Mouse (Mus musculus) limb, embryonic 12.5 days (tissue): Measurements from ENCODE around the gene Lpp. TPM values are rescaled to one million over a fixed set of nuclear protein-coding genes. Genes with fewer than 3 reads are reported as not detected.

Experiments
- ATAC-seq: fragments of 200-750 bp; cut with Nextera tagmentation; 2 replicates; pipeline ENCODE4 v1.8.0; 2017; ENCODE audit warnings: low read depth, moderate TSS enrichment; ENCODE audit not compliant: insufficient number of reproducible peaks, insufficient read depth, low FRiP score, low TSS enrichment
- H3K27ac ChIP-seq: fragments of 300-500 bp; sonication (generic); 2 replicates; pipeline ENCODE4 v1.5.1; 2016; ENCODE audit warnings: mild to moderate bottlenecking, moderate library complexity
- H3K27me3 ChIP-seq: fragments of 300-500 bp; sonication (generic); 2 replicates; pipeline ENCODE4 v1.6.1; 2016; ENCODE audit warnings: mild to moderate bottlenecking, moderate library complexity
- H3K36me3 ChIP-seq: fragments of 300-500 bp; sonication (generic); 2 replicates; pipeline ENCODE4 v1.6.1; 2016; ENCODE audit warnings: mild to moderate bottlenecking, moderate library complexity
- H3K4me1 ChIP-seq: fragments of 300-500 bp; sonication (generic); replicated peaks from 2 replicates; pipeline ENCODE4 v1.6.1; 2016
- H3K4me2 ChIP-seq: fragments of 300-500 bp; sonication (generic); 2 replicates; pipeline ENCODE4 v1.6.1; 2016; ENCODE audit warnings: mild to moderate bottlenecking, moderate library complexity
- H3K4me3 ChIP-seq: fragments of 300-500 bp; sonication (generic); replicated peaks from 2 replicates; pipeline ENCODE4 v1.5.1; 2016; ENCODE audit warnings: mild to moderate bottlenecking
- H3K9ac ChIP-seq: fragments of 300-500 bp; sonication (generic); replicated peaks from 2 replicates; pipeline ENCODE4 v1.6.1; 2016; ENCODE audit warnings: mild to moderate bottlenecking, moderate library complexity
- H3K9me3 ChIP-seq: fragments of 300-500 bp; sonication (generic); 2 replicates; pipeline ENCODE4 v1.6.1; 2016; ENCODE audit warnings: mild to moderate bottlenecking, moderate library complexity
- WGBS: fragments of 180-500 bp; shearing (Covaris S2); methylation state at CpG from one replicate; pipeline ENCODE4 v1.1.7; 2016; 5-methylcytosine and 5-hydroxymethylcytosine counted together
- polyA plus RNA-seq: library from polyadenylated mRNA; unstranded; fragments of >200 nt; fragmentation: Nextera tagmentation; extraction: Ambion mirVana; gene quantifications from 2 replicates; pipeline ENCODE4 v1.2.1, GENCODE M21; 2016

Gene Lpp
- polyA plus RNA-seq, 1 experiment from 2014 or later: 39.4 TPM

DNA sequence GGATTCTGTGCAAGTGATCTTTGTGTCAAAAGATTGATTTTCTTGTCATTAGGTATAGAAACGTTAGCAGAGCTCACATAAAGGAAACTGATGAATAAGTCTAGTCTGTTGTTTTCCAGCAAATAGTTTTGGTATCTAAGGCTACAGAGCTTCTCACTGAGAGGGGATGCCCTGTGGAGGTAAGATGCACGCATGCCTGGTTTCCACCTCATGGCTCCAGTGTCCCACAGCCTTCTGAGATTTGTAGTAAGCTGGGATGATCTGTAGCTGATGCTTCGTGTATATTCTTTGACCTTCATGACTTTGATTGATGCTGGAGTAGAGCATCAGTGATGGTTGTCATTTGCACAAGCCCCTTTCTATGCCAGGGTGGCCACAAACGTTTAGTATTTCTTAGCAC lies 414.3 kb downstream of the Lpp start:
- ATAC-seq: no peak
- WGBS: 78% methylated on average over 4 of the region's 4 CpGs
- no peaks in the 10 kb centered on the region for H3K36me3 ChIP-seq
- H3K27ac ChIP-seq: no peak overlapping the region
- no peaks in the 10 kb centered on the region for H3K4me1 ChIP-seq
- H3K9ac ChIP-seq: no peak overlapping the region
- H3K9me3 ChIP-seq: no peaks in the 10 kb centered on the region
- H3K4me3 ChIP-seq: no peak overlapping the region
- H3K27me3 ChIP-seq: no peaks in the 10 kb centered on the region
- no peak overlapping the region for H3K4me2 ChIP-seq

DNA sequence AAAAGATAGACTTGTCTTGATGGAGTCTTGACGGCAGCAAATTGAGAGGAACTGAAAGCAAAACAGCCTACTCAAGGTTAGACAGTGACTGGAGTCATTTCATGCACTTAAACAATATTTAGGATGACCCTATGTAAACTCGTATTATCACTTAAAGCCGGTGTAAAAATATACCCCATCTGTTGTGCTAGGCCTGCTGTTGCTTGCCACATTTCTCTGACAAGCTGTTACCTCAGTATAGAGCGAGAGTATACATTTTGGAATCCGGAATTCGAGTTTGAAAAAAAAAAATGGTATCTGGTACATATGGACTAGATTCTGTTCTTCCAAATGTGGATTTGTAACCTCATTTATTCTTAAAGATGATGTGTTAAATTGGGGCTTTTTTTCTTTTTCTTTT lies 416.5 kb downstream of the Lpp start:
- H3K27me3 ChIP-seq: no peaks in the 10 kb centered on the region
- H3K4me1 ChIP-seq: no peaks in the 10 kb centered on the region
- whole genome bisulfite sequencing: 90% methylated on average over 6 of the region's 6 CpGs
- H3K9me3 ChIP-seq: no peaks in the 10 kb centered on the region
- no peak overlapping the region for H3K4me2 ChIP-seq
- H3K4me3 ChIP-seq: no peak overlapping the region
- ATAC-seq: no peak
- H3K27ac ChIP-seq: no peak overlapping the region
- H3K9ac ChIP-seq: no peak overlapping the region
- H3K36me3 ChIP-seq: no peaks in the 10 kb centered on the region

DNA sequence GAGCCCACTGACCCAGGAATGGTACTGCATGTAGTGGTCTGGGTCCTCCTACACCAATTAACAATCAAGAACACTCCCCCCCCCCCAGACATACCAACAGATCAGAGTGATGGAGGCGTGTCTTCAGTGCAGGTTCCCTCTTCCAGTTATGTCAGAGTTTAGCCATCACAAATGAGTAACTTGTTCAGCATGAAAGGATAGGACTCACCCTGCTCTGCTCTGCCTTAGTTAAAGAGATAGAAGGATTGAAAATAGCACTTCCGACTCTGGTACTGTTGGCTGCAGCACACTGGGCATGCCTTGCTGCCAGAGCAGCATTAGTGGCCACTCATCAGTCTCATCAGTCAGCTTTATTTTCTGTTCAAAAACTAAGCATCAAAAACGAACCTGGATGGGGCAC lies 423.3 kb downstream of the Lpp start:
- no peaks in the 10 kb centered on the region; the same call in 1 of the 2 replicates for H3K36me3 ChIP-seq
- H3K4me1 ChIP-seq: no peaks in the 10 kb centered on the region
- H3K4me3 ChIP-seq: no peak overlapping the region
- H3K9ac ChIP-seq: no peak overlapping the region
- no peak for ATAC-seq
- H3K27ac ChIP-seq: no peak overlapping the region
- H3K4me2 ChIP-seq: no peak overlapping the region
- no peaks in the 10 kb centered on the region for H3K27me3 ChIP-seq
- 78% methylated on average over 3 of the region's 3 CpGs for WGBS
- H3K9me3 ChIP-seq: no peaks in the 10 kb centered on the region

DNA sequence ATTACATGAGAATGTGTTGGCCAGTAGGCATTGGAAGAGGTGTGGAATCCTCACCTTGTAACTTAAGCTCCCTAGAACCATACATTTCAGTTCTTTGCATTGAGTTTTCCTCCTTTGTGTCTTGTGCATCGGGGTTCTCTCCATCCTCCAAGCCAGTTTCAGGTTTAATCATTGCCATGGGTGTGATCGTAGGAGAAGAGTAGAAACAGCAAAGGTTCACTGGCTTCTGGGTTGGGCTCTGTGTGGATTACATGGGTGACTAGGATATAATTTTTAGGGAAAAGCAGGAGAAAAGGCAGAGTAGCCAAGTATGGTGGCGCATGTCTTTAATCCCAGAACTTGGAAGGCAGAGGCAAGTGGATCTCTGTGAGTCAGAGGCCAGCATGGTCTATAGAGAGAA lies 424.1 kb downstream of the Lpp start:
- 93% methylated on average over 3 of the region's 3 CpGs for WGBS
- Histone ChIP-seq H3K4me3 (no peak overlapping the region), H3K27me3 (no peaks in the 10 kb centered on the region), H3K27ac (no peak overlapping the region), H3K4me2 (no peak overlapping the region), H3K9ac (no peak overlapping the region), H3K9me3 (no peaks in the 10 kb centered on the region), H3K4me1 (no peaks in the 10 kb centered on the region), H3K36me3 (no peaks in the 10 kb centered on the region; the same call in 1 of the 2 replicates)
- ATAC-seq: no peak

DNA sequence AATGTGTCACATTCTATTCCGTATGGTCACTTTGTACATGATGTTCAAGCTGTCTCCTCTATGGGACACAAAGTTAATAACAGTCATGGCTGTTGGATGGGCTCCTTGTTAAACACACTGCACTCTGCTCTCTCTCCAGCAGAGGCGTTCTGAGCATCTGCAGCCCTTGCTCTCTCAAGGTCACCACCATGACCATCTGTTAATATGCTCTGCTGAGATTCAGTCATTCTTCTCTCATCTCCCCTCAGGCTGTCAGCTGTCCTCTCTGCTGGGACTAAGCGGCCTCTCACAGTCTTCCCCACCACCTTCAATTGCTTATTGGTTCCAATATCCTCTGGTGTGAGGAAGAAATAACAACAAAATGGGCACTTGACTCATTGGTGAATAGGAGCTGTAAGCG lies 425.8 kb downstream of the Lpp start:
- no peaks in the 10 kb centered on the region; the same call in 1 of the 2 replicates for H3K36me3 ChIP-seq
- no peak overlapping the region for H3K4me2 ChIP-seq
- H3K4me1 ChIP-seq: no peaks in the 10 kb centered on the region
- H3K9me3 ChIP-seq: no peaks in the 10 kb centered on the region
- no peak overlapping the region for H3K4me3 ChIP-seq
- H3K27ac ChIP-seq: no peak overlapping the region
- H3K9ac ChIP-seq: no peak overlapping the region
- H3K27me3 ChIP-seq: no peaks in the 10 kb centered on the region
- WGBS: 77% methylated on average over 4 of the region's 4 CpGs
- no peak for ATAC-seq

DNA sequence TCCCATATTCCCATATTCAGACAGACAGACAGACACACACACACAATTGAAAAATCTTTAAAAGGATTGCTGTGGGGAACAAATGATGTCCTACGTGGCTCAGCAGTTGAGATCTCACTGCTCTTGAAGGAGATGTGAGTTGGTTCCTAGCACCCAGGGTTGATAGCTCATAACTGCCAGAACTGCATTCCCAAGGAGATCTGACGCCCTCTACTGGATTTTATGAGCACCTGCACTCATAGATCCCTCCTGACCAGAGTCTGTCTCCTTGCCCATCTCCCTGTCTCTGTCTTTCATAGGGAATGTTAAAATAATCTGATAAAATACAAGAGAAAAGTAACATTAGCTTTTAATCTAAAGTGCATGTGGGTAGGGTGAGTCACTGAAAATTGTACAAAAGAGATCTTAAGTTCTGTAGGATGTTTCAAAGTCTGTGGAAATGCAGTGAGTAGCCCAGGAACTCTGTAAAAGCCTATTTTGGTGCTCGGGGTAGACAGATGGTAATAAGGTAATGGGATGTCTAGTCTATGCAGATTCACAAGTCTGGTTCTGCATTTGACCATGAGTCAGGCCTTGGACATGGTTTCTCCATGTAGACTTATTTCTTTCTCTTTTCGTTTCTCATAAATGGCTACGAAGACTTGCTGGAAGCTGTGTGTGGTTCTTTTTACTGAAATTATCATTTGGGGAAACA lies 429.0 kb downstream of the Lpp start:
- Histone ChIP-seq H3K27ac (no peak overlapping the region), H3K9me3 (no peaks in the 10 kb centered on the region), H3K36me3 (no peaks in the 10 kb centered on the region; the same call in 1 of the 2 replicates), H3K9ac (no peak overlapping the region), H3K4me2 (no peak overlapping the region), H3K27me3 (no peaks in the 10 kb centered on the region), H3K4me3 (no peak overlapping the region), H3K4me1 (no peaks in the 10 kb centered on the region)
- ATAC-seq: no peak
- WGBS: 81% methylated on average over 5 of the region's 5 CpGs

DNA sequence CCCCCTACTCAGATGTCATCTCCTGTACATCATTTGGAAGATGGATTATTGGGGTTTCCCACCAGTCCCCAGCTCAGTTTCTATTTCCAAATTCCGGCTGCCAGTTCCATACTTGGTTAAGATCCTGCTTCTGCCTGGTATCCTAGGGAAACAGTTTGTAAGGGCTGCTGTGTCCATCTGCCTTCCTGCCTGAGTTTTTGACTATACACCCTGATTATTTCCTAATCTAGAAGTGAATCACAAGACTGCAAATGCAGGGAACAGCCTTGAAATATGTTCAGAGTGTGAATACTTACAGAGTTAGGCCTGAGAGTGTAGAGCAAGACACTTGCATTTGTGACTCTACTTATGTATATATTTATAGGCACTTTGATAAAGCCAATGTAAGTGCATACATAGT lies 429.6 kb downstream of the Lpp start:
- 73% methylated on average over 1 of the region's 1 CpGs for WGBS
- Histone ChIP-seq H3K27me3 (no peaks in the 10 kb centered on the region), H3K4me3 (no peak overlapping the region), H3K36me3 (no peaks in the 10 kb centered on the region; the same call in 1 of the 2 replicates), H3K9ac (no peak overlapping the region), H3K4me2 (no peak overlapping the region), H3K9me3 (no peaks in the 10 kb centered on the region), H3K27ac (no peak overlapping the region), H3K4me1 (no peaks in the 10 kb centered on the region)
- ATAC-seq: no peak

DNA sequence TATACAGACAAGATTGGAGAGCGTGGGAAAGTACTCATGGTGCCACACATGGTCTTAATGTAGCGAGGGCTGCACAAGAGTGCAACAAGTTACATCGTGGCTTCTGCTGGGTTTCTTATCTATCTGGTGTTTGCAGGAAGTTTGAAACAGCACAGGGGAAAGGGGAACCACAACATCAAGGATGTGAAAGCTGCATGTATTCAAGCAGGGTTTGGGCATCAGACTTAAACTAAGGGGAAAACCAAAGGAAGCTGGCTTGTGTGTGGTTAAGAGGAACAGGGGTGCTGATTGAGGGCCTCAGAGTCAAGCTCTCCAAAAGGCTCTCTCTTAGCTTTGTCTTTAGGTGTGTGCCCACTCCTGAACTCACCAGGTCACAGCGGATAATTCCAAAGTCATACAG lies 433.1 kb downstream of the Lpp start:
- H3K36me3 ChIP-seq: no peaks in the 10 kb centered on the region; the same call in 1 of the 2 replicates
- no peak overlapping the region for H3K4me3 ChIP-seq
- no peaks in the 10 kb centered on the region for H3K4me1 ChIP-seq
- no peaks in the 10 kb centered on the region for H3K9me3 ChIP-seq
- ATAC-seq: no peak
- H3K4me2 ChIP-seq: no peak overlapping the region
- no peak overlapping the region for H3K27ac ChIP-seq
- H3K9ac ChIP-seq: no peak overlapping the region
- 93% methylated on average over 4 of the region's 4 CpGs for WGBS
- H3K27me3 ChIP-seq: no peaks in the 10 kb centered on the region

DNA sequence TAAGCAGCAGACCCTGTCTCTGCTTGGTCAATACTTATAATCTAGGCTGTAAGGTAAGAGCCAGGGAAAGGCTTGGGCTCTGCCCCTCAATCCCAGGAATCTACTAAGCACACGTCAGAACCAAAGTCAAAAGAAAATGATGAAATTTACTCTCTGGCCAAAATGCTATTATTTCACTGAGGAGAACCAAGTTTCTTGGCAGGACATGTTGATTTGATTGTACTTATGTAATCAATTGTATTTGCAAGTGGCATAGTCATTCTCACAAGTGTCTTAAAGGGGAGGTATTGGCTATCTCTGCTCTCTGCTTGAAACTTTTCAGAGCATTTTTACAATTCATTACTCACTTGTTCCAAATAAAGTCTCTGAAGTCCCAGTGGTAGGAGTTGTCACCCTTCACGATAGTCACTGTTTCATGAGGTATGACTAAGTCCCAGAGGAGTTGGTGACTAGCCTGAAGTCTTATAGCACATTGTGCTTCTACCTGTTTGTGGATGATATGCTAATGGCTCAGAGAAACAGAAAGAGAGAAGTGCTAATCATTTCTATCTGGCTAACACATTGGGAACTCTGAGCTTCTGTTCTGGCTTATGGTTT lies 435.0 kb downstream of the Lpp start:
- ATAC-seq: no peak
- Histone ChIP-seq H3K4me1 (0 out of 2 replicates have a peak, but pooled peaks cover 3% of the 10 kb centered on the region), H3K36me3 (no peaks in the 10 kb centered on the region), H3K9ac (no peak overlapping the region), H3K9me3 (no peaks in the 10 kb centered on the region), H3K27me3 (no peaks in the 10 kb centered on the region), H3K4me2 (no peak overlapping the region), H3K27ac (no peak overlapping the region), H3K4me3 (no peak overlapping the region)
- 77% methylated on average over 2 of the region's 2 CpGs for WGBS

DNA sequence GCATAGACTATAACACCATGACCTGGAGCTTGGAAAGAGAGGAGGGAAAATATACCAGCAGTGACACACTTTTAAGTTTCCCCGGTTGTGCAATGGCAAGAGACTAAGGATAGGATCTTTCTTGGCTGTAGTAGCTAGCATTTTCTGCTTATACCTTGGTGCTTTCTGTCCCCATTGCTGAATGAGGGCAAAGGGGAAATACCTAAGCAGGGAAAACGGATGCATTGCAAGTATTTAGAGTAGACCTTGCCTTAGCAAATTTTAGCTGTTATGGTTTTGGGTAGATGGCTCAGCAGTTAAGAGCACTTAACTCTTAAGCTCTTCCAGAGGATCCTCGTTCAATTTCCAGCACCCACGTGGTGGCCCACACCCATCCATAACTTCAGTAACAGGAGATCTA lies 436.6 kb downstream of the Lpp start:
- H3K4me1 ChIP-seq: 0 out of 2 replicates have a peak, but pooled peaks cover 6% of the 10 kb centered on the region
- no peak overlapping the region for H3K4me3 ChIP-seq
- no peaks in the 10 kb centered on the region for H3K27me3 ChIP-seq
- WGBS: 85% methylated on average over 4 of the region's 4 CpGs
- H3K27ac ChIP-seq: no peak overlapping the region
- H3K36me3 ChIP-seq: no peaks in the 10 kb centered on the region
- H3K9ac ChIP-seq: no peak overlapping the region
- no peak for ATAC-seq
- no peaks in the 10 kb centered on the region for H3K9me3 ChIP-seq
- no peak overlapping the region for H3K4me2 ChIP-seq

DNA sequence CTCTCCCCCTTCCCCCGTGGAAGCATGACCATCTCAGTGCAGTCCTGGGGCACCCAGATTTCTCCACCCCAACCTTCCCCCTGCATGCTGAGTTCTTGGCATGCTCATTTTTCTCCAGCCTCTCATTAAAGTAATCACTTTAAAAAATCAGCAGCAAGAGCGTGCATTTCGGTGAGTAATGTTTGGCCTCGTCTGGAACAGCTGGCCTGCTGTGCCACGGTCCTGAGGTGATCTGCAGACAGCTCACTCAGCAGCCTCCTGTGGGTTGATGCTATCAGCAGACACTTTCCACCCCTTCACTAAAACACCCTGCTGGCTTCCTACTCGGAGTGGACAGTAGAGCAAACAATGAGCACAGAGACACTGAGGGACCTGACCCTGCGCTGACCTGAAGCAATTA lies 437.6 kb downstream of the Lpp start:
- no peak overlapping the region for H3K9ac ChIP-seq
- H3K4me3 ChIP-seq: no peak overlapping the region
- no peak overlapping the region for H3K27ac ChIP-seq
- ATAC-seq: no peak
- H3K9me3 ChIP-seq: no peaks in the 10 kb centered on the region
- H3K36me3 ChIP-seq: no peaks in the 10 kb centered on the region
- H3K27me3 ChIP-seq: no peaks in the 10 kb centered on the region
- H3K4me1 ChIP-seq: 0 out of 2 replicates have a peak, but pooled peaks cover 6% of the 10 kb centered on the region
- H3K4me2 ChIP-seq: no peak overlapping the region
- 55% methylated on average over 7 of the region's 7 CpGs for WGBS

DNA sequence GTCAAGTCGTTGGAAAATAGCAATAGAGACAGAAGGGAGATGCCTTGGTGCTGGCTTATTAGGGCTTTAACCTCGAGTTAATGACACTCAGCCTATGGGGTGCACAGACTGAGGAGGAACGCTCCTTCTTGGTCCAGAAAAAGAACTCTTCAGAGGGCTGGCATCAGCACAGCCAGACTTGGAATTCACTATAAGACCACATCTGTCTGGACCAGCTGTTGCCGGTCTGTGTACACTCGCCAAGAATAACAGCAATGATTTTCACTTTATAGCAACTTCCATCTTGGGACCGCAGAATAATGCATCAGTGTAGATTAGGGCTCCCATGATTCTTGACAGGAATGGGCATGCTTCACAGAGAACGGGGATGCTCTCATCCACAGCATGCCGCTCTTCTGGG lies 439.9 kb downstream of the Lpp start:
- Histone ChIP-seq H3K36me3 (no peaks in the 10 kb centered on the region), H3K4me2 (no peak overlapping the region), H3K9me3 (no peaks in the 10 kb centered on the region), H3K9ac (no peak overlapping the region), H3K4me1 (0 out of 2 replicates have a peak, but pooled peaks cover 6% of the 10 kb centered on the region), H3K4me3 (no peak overlapping the region), H3K27ac (no peak overlapping the region), H3K27me3 (no peaks in the 10 kb centered on the region)
- WGBS: 73% methylated on average over 8 of the region's 8 CpGs
- no peak for ATAC-seq
